Mouse (Mus musculus): Measurements from ENCODE around the gene Pkig.
"Not testable (repeated sequence)": the region's sequence is repeated elsewhere in the genome, so short reads cannot be mapped to it uniquely, and the experiment has no call there.

Gene Pkig

GRCm38 (mm10) chr2:163657975-163658886, at the start of gene Pkig:
TSS of gene Pkig (plus strand) at chr2:163658386.
- peak; percentile 86 for DNase-seq

GRCm38 (mm10) chr2:163609281-163609975, 48.8 kb upstream of the Pkig start:
- DNase-seq, result no peak

- DNase-seq, result no peak
These were observed 47.0 kb upstream of the Pkig start for GRCm38 (mm10) chr2:163611176-163611575.

- DNase-seq, result no peak
These were observed 45.0 kb upstream of the Pkig start for GRCm38 (mm10) chr2:163613206-163613605.

GRCm38 (mm10) chr2:163613990-163614389, 44.2 kb upstream of the Pkig start:
- DNase-seq, result no peak

- DNase-seq, result no peak
These were observed 42.8 kb upstream of the Pkig start for GRCm38 (mm10) chr2:163615401-163615800.

- no peak for DNase-seq
These were observed 42.1 kb upstream of the Pkig start for GRCm38 (mm10) chr2:163615906-163616651.

- DNase-seq, result no peak
These were observed 41.4 kb upstream of the Pkig start for GRCm38 (mm10) chr2:163616652-163617227.

- DNase-seq, result no peak
These were observed 40.8 kb upstream of the Pkig start for GRCm38 (mm10) chr2:163617232-163617863.

GRCm38 (mm10) chr2:163617874-163618273, 40.3 kb upstream of the Pkig start:
- no peak for DNase-seq

GRCm38 (mm10) chr2:163620451-163620850, 37.7 kb upstream of the Pkig start:
- DNase-seq, result no peak

- DNase-seq, result not testable (repeated sequence)
These were observed 36.8 kb upstream of the Pkig start for GRCm38 (mm10) chr2:163621401-163621800.

GRCm38 (mm10) chr2:163631223-163631622, 27.0 kb upstream of the Pkig start:
- DNase-seq, result no peak

- DNase-seq, result no peak
These were observed 26.5 kb upstream of the Pkig start for GRCm38 (mm10) chr2:163631715-163632114.

- no peak for DNase-seq
These were observed 24.0 kb upstream of the Pkig start for GRCm38 (mm10) chr2:163634211-163634610.

- no peak for DNase-seq
These were observed 22.1 kb upstream of the Pkig start for GRCm38 (mm10) chr2:163636057-163636456.

- no peak for DNase-seq
These were observed 20.4 kb upstream of the Pkig start for GRCm38 (mm10) chr2:163637655-163638266.

GRCm38 (mm10) chr2:163640493-163640892, 17.7 kb upstream of the Pkig start:
- no peak for DNase-seq

GRCm38 (mm10) chr2:163641681-163642080, 16.5 kb upstream of the Pkig start:
- no peak for DNase-seq

GRCm38 (mm10) chr2:163642685-163643575, 15.3 kb upstream of the Pkig start:
- DNase-seq, result no peak

GRCm38 (mm10) chr2:163643576-163643971, 14.6 kb upstream of the Pkig start:
- no peak for DNase-seq
